Mouse (Mus musculus) monocyte, adult 2 months (primary cell): ENCODE measurements around the gene Ttc39b.

Experiments
- DNase-seq, 2 experiments: peaks; one replicate each; pipeline ENCODE4 v3.0.0; 2022; ENCODE audit warnings: low spot score in 2 of 2, low read depth in 1 of 2

Ttc39b gene

DNA sequence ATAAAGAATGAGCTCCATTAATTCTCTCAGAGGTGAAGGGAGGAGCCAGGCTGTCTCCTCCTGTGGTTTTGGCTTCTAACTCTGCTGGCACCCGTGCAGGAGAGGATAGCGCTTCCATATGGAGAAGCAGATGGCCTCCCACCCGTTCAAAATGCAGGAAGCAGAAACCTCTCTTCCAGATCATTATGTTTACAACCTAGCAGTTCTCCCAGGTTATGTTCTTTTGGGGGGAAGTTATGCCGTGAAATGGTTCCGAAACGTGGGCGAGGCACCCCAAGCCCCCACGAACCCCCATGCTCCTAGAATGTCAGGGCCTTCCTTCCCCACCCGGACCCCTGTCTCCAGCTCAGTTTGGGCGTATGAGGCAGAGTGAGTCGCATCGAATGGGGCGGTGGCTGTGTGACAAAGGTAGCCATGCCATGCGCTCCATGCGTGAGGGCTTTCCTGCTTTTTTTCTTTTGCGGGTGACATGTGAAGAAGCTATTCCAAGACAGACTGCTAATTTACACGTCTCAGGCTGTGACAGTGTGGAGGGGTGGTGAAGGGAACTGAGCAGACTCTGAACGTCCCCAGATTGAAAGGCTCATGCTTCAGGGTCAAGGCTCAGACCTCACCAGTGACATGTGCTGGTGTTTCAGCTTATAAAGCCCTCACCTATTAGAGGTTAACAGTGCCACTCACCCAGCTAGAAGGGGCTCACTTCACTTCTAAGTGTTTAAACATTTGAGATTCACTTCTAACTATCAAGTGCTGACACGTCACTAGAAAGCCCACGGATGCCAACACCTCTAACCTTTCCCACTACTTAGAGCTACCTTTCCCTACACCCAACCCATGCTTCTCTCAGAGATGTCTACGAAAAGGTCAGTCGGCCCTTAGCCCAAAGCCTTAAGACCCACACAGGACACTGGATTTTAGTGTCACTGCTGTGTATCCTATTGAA is 90.6 kb downstream of the Ttc39b start:
- DNase-seq, result no peak

DNA sequence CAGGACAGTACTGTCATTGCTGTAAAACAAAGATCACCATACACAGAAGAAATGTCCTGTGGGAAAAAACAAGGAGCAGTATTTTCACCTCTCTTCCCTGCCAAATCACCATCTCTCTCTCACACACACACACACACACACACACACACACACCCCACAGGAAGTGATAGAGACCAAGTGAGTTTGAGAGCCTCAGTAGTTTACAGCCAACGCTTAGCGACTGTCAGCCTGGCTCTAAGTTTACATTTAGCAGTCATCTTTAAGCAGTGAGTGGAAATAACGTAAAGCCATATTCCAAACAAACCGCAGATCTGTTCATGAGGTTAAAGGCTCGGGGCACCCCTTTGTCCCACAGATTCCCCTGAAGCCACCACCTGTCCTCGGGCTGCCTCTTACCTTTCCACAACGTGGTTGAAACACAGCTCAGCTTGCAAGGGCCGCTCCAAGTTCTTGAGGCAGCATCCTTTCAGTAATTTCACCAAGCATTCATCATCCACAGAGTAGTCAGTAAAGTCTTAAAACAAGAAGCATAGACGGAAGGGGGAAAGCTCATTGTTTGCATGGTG is 91.7 kb downstream of the Ttc39b start:
- DNase-seq, result no peak

DNA sequence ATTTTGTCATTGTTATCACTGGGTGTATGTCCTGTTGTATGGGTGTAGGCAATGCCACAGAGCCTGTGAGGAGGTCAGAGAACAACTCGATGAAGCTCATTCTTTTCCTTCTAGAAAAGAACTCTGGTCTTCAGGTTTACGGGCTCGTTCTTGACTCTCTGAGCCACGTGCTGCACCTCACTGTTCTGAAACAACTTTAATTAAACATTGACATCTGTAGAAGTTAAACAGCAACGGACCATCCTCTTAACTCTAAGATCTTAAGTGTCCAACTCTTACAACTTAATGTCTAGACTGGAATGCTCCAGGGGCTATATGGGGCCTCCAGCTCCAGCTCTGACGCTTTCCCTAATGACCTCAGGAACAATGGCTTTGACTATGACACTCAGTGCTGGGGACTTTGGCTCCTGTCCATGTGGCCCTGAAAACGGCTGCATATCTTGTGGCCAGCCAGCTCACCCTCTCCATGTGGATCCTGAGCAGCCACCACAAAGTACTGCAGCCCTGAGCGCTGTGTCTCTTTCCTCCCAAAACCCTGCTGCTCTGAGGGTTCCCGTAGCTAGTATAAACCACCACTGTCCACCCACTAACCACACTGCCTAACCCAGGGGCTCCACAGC is 95.3 kb downstream of the Ttc39b start:
- no peak for DNase-seq

DNA sequence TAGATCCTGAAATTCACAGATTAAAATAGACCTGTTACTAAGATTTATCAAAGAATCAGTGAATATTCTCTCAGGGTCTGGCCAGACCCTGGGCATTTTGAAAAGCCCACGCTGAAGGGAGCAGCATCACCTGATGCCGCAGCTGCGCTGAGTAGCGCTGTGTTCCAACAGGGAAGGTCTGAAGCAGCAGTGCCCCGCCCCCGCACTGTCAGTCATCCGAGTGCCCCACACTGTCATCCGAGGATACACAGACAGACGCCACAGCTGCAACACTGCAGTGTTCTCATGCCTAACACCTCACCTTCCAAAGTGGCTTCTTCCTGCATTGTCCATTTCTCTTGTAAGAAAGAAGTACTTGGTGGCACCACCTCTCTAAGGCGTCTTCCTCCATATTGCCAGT is 96.0 kb downstream of the Ttc39b start:
- DNase-seq, result no peak

DNA sequence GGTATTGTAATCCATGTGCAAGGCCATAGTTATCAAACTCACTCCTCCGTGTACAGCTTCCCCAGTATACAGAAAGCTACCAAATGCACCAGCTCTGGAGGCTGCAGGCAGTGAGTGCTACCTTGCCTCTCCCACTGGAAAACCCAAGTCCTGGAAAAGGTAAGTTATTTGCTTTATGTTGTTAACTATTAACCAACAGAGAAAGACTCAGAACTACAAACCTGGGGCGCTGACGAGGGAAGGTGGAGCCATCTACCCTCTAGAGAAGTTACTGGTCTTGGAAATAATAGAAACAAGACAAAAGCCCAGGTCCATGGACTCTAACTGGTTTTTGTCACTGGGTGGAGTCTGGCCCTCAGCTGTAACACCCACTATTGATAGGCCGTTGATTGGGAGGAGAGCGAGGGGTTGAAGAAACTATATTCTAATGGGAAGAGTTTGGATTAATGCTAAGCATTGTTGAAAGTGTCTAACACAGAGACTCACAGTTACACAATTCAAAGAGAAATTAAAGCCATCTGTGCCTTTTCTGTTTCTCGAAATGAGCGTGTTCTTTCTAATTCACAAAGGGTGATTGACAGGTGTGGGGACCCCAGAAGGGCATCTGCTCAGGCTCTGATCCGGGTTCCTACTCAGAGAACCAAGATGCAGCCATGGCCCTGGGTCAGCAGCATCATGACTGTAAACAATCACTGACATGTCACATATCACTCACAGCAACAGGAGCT is 98.3 kb downstream of the Ttc39b start:
- no peak for DNase-seq

DNA sequence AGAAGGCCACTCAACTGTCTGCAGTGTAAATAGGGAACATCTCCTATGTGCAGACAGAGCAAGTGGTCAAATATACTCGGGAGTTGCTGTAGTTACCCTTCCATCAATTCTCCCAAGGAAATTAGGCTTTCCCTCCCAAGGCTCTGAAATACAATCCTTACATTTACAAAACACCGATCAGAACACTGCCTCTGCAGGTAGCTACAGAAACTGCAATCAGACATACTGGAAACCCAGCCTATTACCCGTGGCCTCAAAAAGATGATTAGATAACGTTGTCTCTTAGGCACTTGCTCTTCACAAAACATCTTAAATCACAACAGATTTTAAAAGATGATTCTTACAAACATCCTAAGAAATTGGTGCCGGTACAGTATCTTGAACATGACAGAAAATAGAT is 99.8 kb downstream of the Ttc39b start:
- no peak for DNase-seq

GRCm38 (mm10) chr4:83223197-83223596 is 100.9 kb downstream of the Ttc39b start:
- DNase-seq, result no peak

GRCm38 (mm10) chr4:83220761-83221557 is 103.1 kb downstream of the Ttc39b start:
- no peak for DNase-seq

GRCm38 (mm10) chr4:83219253-83219652 is 104.8 kb downstream of the Ttc39b start:
- no peak for DNase-seq

- no peak for DNase-seq
These were observed 106.9 kb downstream of the Ttc39b start for GRCm38 (mm10) chr4:83217128-83217527.

DNA sequence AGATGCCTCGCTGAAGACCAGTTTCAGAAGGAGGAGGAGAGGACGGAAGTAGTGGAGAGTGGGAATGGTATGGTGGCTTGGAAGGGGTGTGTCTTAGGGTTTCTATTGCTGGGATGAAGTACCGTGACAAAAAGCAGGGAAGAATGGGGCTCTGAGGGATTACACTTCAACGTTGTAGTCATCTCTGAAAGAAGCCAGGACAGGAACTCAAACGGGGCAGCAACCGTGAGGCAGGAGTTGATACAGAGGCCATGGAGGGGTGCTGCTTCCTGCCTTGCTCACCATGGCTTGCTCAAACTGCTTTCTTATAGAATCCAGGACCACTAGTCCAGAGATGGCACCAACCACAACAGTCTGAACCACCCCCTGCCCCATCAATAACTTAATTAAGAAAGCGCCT is 107.7 kb downstream of the Ttc39b start:
- DNase-seq, result no peak

GRCm38 (mm10) chr4:83215776-83216175 is 108.3 kb downstream of the Ttc39b start:
- no peak for DNase-seq

DNA sequence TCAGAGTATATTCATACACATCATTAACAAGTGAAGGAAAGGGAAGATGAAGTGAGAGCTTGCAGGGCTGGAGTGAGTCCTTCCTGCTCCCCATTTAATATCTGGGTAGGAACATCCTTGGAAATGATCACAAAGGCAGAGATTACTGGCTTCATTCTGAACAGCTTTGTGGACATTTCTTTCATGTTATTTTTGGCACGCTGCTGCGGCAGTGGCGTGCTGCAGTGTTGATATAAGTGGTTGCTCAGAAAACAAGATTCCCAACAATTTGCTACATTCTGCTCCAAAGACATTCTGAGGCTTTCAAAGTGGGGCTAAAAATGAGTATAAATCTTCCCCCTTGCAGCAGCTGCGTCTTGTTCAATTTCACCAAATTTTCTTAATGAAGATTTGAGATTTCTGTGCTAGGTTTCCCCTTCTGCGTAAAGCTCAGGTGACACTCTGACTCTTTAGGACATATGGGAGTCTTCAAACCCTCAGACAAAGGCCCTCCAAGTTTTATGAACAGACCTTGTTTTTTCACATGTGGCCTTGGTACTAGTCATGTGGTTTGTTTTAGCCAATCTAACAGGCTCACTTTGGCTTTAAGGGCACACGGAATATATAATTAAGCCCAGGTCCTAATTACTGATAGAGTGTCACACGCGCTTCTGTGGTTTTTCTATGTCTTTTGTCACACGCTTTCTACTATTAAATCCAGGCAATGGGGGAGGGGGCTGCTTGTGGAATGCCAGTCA is 109.1 kb downstream of the Ttc39b start:
- DNase-seq, result no peak

- DNase-seq, result no peak
These were observed 110.3 kb downstream of the Ttc39b start for GRCm38 (mm10) chr4:83213752-83214151.

- DNase-seq, result no peak
These were observed 112.3 kb downstream of the Ttc39b start for GRCm38 (mm10) chr4:83211709-83212108.

DNA sequence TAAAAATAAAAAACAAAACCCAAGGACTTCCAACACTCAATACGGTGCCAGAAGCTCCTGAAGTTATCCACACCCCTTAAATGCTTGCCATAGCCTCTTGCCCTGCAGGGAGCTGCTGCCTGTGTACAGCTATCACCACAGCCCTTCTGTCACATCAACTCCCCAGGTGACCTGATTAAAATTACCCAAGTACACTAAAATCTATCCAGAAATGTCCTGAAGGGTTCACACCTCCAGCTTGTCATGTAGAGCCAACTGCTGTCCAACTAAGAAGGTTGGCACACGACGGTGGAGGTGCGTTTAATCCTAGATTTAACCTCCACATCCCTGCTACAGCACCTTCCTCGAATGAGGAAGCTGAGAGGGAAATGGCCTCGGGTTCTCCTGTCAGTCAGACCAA is 113.6 kb downstream of the Ttc39b start:
- DNase-seq, result no peak

GRCm38 (mm10) chr4:83206803-83207586 is 117.1 kb downstream of the Ttc39b start:
- no peak for DNase-seq

- DNase-seq, result no peak
These were observed 117.6 kb downstream of the Ttc39b start for GRCm38 (mm10) chr4:83206416-83206802.

DNA sequence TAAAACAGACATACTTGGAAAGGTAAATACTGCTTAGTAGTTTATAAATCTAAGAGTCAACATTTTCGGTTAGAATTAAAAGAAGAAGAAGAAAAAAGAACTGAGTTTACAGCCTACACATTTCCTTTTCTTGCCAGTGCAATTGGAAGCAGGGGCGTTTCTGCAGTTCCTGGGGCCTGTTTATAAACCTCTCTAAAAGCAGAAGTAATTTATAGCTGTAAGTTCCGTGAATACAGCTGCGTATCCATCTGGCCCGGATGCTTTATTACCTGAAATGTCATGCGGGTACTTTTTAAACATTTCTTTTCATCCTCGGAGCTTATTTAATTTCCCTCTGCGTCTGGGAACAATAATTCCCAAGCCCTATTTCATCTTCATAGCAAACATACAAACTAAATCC is 124.7 kb downstream of the Ttc39b start:
- DNase-seq, result no peak
